Mouse (Mus musculus): ENCODE data around the gene Cadm2.

- TF ChIP-seq CTCF (IDR thresholded peaks at IDR 0.05; ENCODE audit: control insufficient read depth, insufficient read depth, insufficient read length) (no peak), MAX (IDR thresholded peaks at IDR 0.05) (no peak), CEBPB (IDR thresholded peaks at IDR 0.05; ENCODE audit: low read depth) (no peak)
These were observed 45.2 kb downstream of the Cadm2 start for GRCm38 (mm10) chr16:67575557-67575956.

Measured in C2C12 (cell line).